Mouse (Mus musculus) cortical plate, adult 2 months (tissue): ENCODE data around the gene Kdelr3.

Experiments
- CTCF ChIP-seq: fragments of 200-500 bp; IDR thresholded peaks from 2 replicates; pipeline ENCODE4 v1.5.1; 2011; ENCODE audit warnings: mild to moderate bottlenecking, control low read depth, low read length; ENCODE audit not compliant: insufficient read depth; ENCODE audit errors: extremely low read depth
- POLR2A ChIP-seq: fragments of 200-500 bp; IDR thresholded peaks from 2 replicates; pipeline ENCODE4 v1.6.1; 2011; ENCODE audit warnings: mild to moderate bottlenecking, low read length, control low read depth; ENCODE audit not compliant: insufficient read depth; ENCODE audit errors: extremely low read depth

DNA sequence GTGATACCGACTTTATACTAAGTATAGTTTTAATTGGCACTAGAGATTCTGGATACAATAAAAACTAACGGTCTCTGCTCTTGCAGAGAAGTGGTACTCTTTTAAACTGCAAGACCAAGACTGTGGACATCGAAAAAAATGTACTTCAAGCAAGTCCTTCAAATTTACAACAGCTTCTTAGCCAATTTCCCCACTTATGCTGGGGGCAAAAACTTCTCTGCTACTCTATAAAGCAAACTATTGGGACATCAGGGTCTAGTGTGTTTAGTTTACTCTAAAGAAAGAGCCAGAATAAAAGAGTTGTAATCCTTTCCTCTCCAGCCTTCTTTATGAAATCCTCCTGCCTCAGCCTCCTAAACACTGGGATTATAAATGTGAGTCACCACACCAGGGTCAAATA is 27.8 kb downstream of the Kdelr3 start:
- TF ChIP-seq POLR2A (no peak), CTCF (no peak)
